Mouse (Mus musculus) myocyte (in vitro differentiated cells): ENCODE data around the gene Nmrk1. TPM values are rescaled to one million over a fixed set of nuclear protein-coding genes. Genes with fewer than 3 reads are reported as not detected.

ENCODE experiments used
- H3K27me3 ChIP-seq: one replicate; pipeline ENCODE4 v1.6.1; 2011; ENCODE audit not compliant: control insufficient read depth, insufficient read depth, insufficient read length
- H3K36me3 ChIP-seq: one replicate; pipeline ENCODE4 v1.6.1; 2011; ENCODE audit not compliant: control insufficient read depth, insufficient read depth
- H3K4me2 ChIP-seq: one replicate; pipeline ENCODE4 v1.6.1; 2011; ENCODE audit warnings: low read depth, control low read depth
- H3K4me3 ChIP-seq: one replicate; pipeline ENCODE4 v1.5.1; 2011; ENCODE audit warnings: mild to moderate bottlenecking, control low read depth, moderate library complexity
- H3K79me2 ChIP-seq: one replicate; pipeline ENCODE4 v1.6.1; 2011; ENCODE audit not compliant: control insufficient read depth, insufficient read depth
- H3ac ChIP-seq: one replicate; pipeline ENCODE4 v1.6.1; 2011; ENCODE audit not compliant: control insufficient read depth, insufficient read length
- CEBPB ChIP-seq: IDR thresholded peaks from 2 replicates; pipeline ENCODE4 v1.6.1; 2011; ENCODE audit warnings: mild to moderate bottlenecking, moderate library complexity; ENCODE audit not compliant: poor library complexity, insufficient read depth, severe bottlenecking
- E2F4 ChIP-seq: IDR thresholded peaks from one replicate; pipeline ENCODE4 v1.6.1; 2011; ENCODE audit warnings: mild to moderate bottlenecking, control low read depth, moderate library complexity; ENCODE audit not compliant: insufficient read depth
- MAX ChIP-seq: IDR thresholded peaks from one replicate; pipeline ENCODE4 v1.6.1; 2011; ENCODE audit warnings: low read depth, mild to moderate bottlenecking, control low read depth
- MYOD1 ChIP-seq, 3 experiments: IDR thresholded peaks; one replicate each; pipeline ENCODE4 v1.6.1; 2011; ENCODE audit warnings: control low read depth in 2 of 3, low read depth in 2 of 3, mild to moderate bottlenecking in 2 of 3, moderate library complexity in 1 of 3; ENCODE audit not compliant: insufficient read length in 2 of 3, control insufficient read depth in 1 of 3
- MYOG ChIP-seq, 3 experiments: IDR thresholded peaks; one replicate each; pipeline ENCODE4 v1.6.1; 2011; ENCODE audit warnings: control low read depth in 2 of 3, low read depth in 2 of 3, mild to moderate bottlenecking in 2 of 3; ENCODE audit not compliant: insufficient read length in 2 of 3, control insufficient read depth in 1 of 3, insufficient read depth in 1 of 3
- POLR2A ChIP-seq: IDR thresholded peaks from one replicate; pipeline ENCODE4 v1.6.1; 2011; ENCODE audit warnings: low read depth, mild to moderate bottlenecking, control low read depth, moderate library complexity; ENCODE audit not compliant: insufficient read length
- POLR2AphosphoS2 ChIP-seq: IDR thresholded peaks from one replicate; pipeline ENCODE4 v1.6.1; 2011; ENCODE audit warnings: low read depth, control low read depth; ENCODE audit not compliant: insufficient read length
- REST ChIP-seq: IDR thresholded peaks from one replicate; pipeline ENCODE4 v1.6.1; 2011; ENCODE audit warnings: mild to moderate bottlenecking, control low read depth, moderate library complexity; ENCODE audit not compliant: insufficient read depth, insufficient read length
- SRF ChIP-seq: IDR thresholded peaks from one replicate; pipeline ENCODE4 v1.6.1; 2011; ENCODE audit warnings: low read depth; ENCODE audit not compliant: control insufficient read depth, insufficient read length
- TCF12 ChIP-seq: IDR thresholded peaks from one replicate; pipeline ENCODE4 v1.6.1; 2011; ENCODE audit warnings: mild to moderate bottlenecking, control low read depth; ENCODE audit not compliant: poor library complexity, insufficient read depth, severe bottlenecking
- TCF3 ChIP-seq: IDR thresholded peaks from one replicate; pipeline ENCODE4 v1.6.1; 2011; ENCODE audit warnings: low read depth, control low read depth; ENCODE audit not compliant: insufficient read length
- USF1 ChIP-seq: IDR thresholded peaks from one replicate; pipeline ENCODE4 v1.6.1; 2011; ENCODE audit warnings: low read depth, mild to moderate bottlenecking, control low read depth, moderate library complexity
- polyA plus RNA-seq: library from polyadenylated mRNA; unstranded; fragments of >200 nt; fragmentation: generic; extraction: Trizol; gene quantifications from one replicate; pipeline ENCODE4 v1.2.1, GENCODE M21; 2012; ENCODE audit warnings: missing spikeins

The Nmrk1 gene
- polyA plus RNA-seq, 1 experiment: 2.0 TPM

DNA sequence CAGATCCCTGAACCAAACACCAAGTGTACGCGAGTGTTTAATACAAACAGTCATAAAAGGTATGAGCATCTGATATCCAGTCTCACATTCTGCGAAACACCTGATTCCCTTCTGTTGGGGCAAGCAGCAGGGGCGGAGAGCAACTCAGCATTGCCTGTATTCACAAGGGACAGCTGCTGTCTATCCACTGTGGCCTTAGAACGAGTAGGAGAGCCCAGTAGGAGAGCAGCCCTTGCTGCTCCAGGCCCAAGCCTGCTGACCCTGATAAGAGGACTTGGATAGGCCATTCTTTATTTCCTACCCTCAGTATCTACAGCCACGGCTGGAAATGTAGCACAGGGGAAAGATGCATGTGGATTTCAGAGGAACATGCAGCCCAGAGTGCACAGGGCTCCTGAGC lies 38.8 kb upstream of the Nmrk1 start:
- H3K4me2 ChIP-seq: no peak overlapping the region
- no peak for TF ChIP-seq POLR2A
- no peak for TF ChIP-seq MYOD1 (IDR thresholded peaks at IDR 0.05; ENCODE audit: control insufficient read depth in 1 of 3, insufficient read length in 2 of 3, low read depth in 2 of 3)
- no peak for TF ChIP-seq SRF
- TF ChIP-seq REST: no peak
- no peak for TF ChIP-seq MYOG (IDR thresholded peaks at IDR 0.05; ENCODE audit: control insufficient read depth in 1 of 3, insufficient read depth in 1 of 3, insufficient read length in 2 of 3, low read depth in 2 of 3)
- TF ChIP-seq E2F4: no peak
- no peak for TF ChIP-seq TCF12
- no peak for TF ChIP-seq USF1
- no peak for TF ChIP-seq CEBPB
- TF ChIP-seq POLR2AphosphoS2: no peak
- no peak for TF ChIP-seq MAX
- no peak for TF ChIP-seq TCF3
- H3K4me3 ChIP-seq: no peak overlapping the region
- peaks cover 23% of the 10 kb centered on the region for H3K36me3 ChIP-seq
- H3ac ChIP-seq: no peak overlapping the region
- no peaks in the 10 kb centered on the region for H3K27me3 ChIP-seq
- peaks cover 4% of the 10 kb centered on the region for H3K79me2 ChIP-seq

DNA sequence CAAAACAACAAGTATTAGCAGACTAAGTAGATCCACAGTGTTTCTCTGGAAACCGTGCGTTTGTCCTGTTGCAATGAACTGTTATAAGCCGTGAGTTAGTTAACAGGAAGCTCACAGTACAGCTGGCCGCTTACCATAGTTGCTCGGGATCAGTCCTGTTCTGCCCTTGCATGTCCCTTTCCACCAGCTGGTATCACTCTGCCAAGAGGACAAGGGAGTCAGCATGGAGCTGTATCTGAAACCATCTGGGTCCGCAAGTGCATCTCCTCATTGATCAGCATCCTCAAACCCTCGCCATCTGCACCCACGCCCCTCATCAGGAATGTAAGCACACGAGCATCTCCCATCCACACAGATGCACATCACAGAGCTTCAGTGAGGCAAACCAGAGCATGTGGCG lies 38.0 kb upstream of the Nmrk1 start:
- peaks cover 19% of the 10 kb centered on the region for H3K36me3 ChIP-seq
- TF ChIP-seq CEBPB (no peak), E2F4 (no peak), REST (no peak), POLR2A (no peak), POLR2AphosphoS2 (no peak), MYOD1 (IDR thresholded peaks at IDR 0.05; ENCODE audit: control insufficient read depth in 1 of 3, insufficient read length in 2 of 3, low read depth in 2 of 3) (no peak), MAX (no peak), MYOG (IDR thresholded peaks at IDR 0.05; ENCODE audit: control insufficient read depth in 1 of 3, insufficient read depth in 1 of 3, insufficient read length in 2 of 3, low read depth in 2 of 3) (no peak), TCF3 (no peak), SRF (no peak), USF1 (no peak), TCF12 (no peak)

DNA sequence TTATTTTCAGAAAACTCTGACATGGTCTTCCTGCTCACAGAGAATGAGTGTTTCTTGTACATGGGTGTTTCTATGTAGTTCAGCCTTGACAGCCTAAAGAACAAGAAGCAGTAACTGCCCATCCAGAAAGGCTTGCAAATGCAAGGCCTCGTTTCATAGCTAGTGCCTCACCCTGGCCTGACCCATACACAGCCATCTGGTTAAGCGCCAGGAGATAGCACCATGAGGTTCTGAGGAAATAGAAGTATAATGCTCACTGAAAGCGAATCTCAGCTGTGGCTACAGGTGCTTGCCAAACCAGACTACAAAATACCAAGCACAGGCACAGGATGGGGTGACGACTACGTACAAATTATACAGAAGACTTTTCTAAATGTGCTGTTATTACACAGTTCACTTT lies 34.9 kb upstream of the Nmrk1 start:
- Histone ChIP-seq H3K4me2 (no peak overlapping the region), H3K79me2 (peaks cover 9% of the 10 kb centered on the region), H3ac (no peak overlapping the region), H3K27me3 (no peaks in the 10 kb centered on the region), H3K36me3 (peaks cover 18% of the 10 kb centered on the region), H3K4me3 (no peak overlapping the region)
- TF ChIP-seq TCF3 (no peak), MYOD1 (IDR thresholded peaks at IDR 0.05; ENCODE audit: control insufficient read depth in 1 of 3, insufficient read length in 2 of 3, low read depth in 2 of 3) (no peak), SRF (no peak), REST (no peak)

More for the DNA sequence above, 38.0 kb upstream of the Nmrk1 start:
- Histone ChIP-seq H3K79me2 (peaks cover 4% of the 10 kb centered on the region), H3K4me3 (no peak overlapping the region), H3K4me2 (no peak overlapping the region), H3K27me3 (no peaks in the 10 kb centered on the region), H3ac (no peak overlapping the region)

DNA sequence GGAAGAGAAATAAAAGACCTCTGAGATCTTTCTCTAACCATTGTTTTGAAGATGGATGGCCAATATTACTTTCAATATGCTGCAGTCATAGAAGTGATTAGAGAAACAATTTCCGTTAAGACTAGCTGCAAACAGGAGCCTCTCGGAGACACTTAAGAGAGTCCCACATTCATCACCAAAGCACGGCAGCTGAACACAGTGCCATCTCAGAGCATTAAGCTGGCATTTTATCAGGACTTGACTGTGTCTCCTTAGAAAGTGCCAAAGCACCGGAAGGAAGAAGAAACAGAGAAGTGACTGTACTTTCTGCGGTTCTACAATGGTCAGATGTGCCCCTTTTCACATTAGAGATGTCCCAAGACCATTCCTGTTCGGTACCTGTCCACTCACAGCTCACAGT lies 34.0 kb upstream of the Nmrk1 start:
- H3K79me2 ChIP-seq: peaks cover 9% of the 10 kb centered on the region
- H3K4me2 ChIP-seq: peak overlapping the region; percentile 56
- TF ChIP-seq POLR2AphosphoS2 (no peak), MAX (no peak), E2F4 (no peak), POLR2A (no peak), TCF3 (no peak), TCF12 (no peak), MYOD1 (IDR thresholded peaks at IDR 0.05; ENCODE audit: control insufficient read depth in 1 of 3, insufficient read length in 2 of 3, low read depth in 2 of 3) (no peak), CEBPB (no peak), REST (no peak), USF1 (no peak), MYOG (IDR thresholded peaks at IDR 0.05; ENCODE audit: control insufficient read depth in 1 of 3, insufficient read depth in 1 of 3, insufficient read length in 2 of 3, low read depth in 2 of 3) (no peak), SRF (no peak)

More for the DNA sequence above, 34.0 kb upstream of the Nmrk1 start:
- no peaks in the 10 kb centered on the region for H3K27me3 ChIP-seq
- no peak overlapping the region for H3K4me3 ChIP-seq
- H3ac ChIP-seq: no peak overlapping the region
- peaks cover 11% of the 10 kb centered on the region for H3K36me3 ChIP-seq
